Mouse (Mus musculus): ENCODE measurements around the gene Gm10638.

- TF ChIP-seq POLR2A (IDR thresholded peaks at IDR 0.05; ENCODE audit: borderline replicate concordance, control insufficient read depth, low read depth, low read length) (no peak), CTCF (IDR thresholded peaks at IDR 0.05; ENCODE audit: control insufficient read depth, insufficient read depth, low read length) (no peak)
These were observed 27.0 kb upstream of the Gm10638 start for GRCm38 (mm10) chr8:86718332-86718994.

Measured in bone marrow, adult 2 months (tissue).